Mouse (Mus musculus) midbrain, embryonic 12.5 days (tissue): ENCODE data around the gene Gfod1. TPM values are rescaled to one million over a fixed set of nuclear protein-coding genes. Genes with fewer than 3 reads are reported as not detected.
A peak's percentile ranks its signal among the peaks of the same experiment; 100 is the strongest.

ENCODE experiments used
- ATAC-seq: fragments of 200-750 bp; cut with Nextera tagmentation; 2 replicates; pipeline ENCODE4 v1.8.0; 2017; ENCODE audit warnings: low read depth, moderate TSS enrichment, moderate library complexity; ENCODE audit not compliant: low FRiP score
- H3K27ac ChIP-seq: fragments of 300-500 bp; sonication (generic); replicated peaks from 2 replicates; pipeline ENCODE4 v1.5.1; 2016; ENCODE audit warnings: mild to moderate bottlenecking
- H3K27me3 ChIP-seq: fragments of 300-500 bp; sonication (generic); 2 replicates; pipeline ENCODE4 v1.6.1; 2016; ENCODE audit warnings: mild to moderate bottlenecking
- H3K36me3 ChIP-seq: fragments of 300-500 bp; sonication (generic); 2 replicates; pipeline ENCODE4 v1.6.1; 2016
- H3K4me1 ChIP-seq: fragments of 300-500 bp; sonication (generic); 2 replicates; pipeline ENCODE4 v1.6.1; 2016
- H3K4me2 ChIP-seq: fragments of 300-500 bp; sonication (generic); replicated peaks from 2 replicates; pipeline ENCODE4 v1.6.1; 2016; ENCODE audit warnings: mild to moderate bottlenecking, moderate library complexity
- H3K4me3 ChIP-seq: fragments of 300-500 bp; sonication (generic); 2 replicates; pipeline ENCODE4 v1.5.1; 2016; ENCODE audit warnings: mild to moderate bottlenecking
- H3K9ac ChIP-seq: fragments of 300-500 bp; sonication (generic); replicated peaks from 2 replicates; pipeline ENCODE4 v1.6.1; 2016; ENCODE audit warnings: mild to moderate bottlenecking, moderate library complexity
- H3K9me3 ChIP-seq: fragments of 300-500 bp; sonication (generic); 2 replicates; pipeline ENCODE4 v1.6.1; 2016; ENCODE audit warnings: mild to moderate bottlenecking
- WGBS: fragments of 180-500 bp; shearing (Covaris S2); methylation state at CpG from one replicate; pipeline ENCODE4 v1.1.7; 2016; 5-methylcytosine and 5-hydroxymethylcytosine counted together
- polyA plus RNA-seq: library from polyadenylated mRNA; unstranded; fragments of >200 nt; fragmentation: Nextera tagmentation; extraction: Ambion mirVana; gene quantifications from 2 replicates; pipeline ENCODE4 v1.2.1, GENCODE M21; 2016

Gene Gfod1
- polyA plus RNA-seq, 1 experiment from 2014 or later, result 1.6 TPM

GRCm38 (mm10) chr13:43296140-43296805 lies 7.7 kb downstream of the Gfod1 start:
- no peaks in the 10 kb centered on the region for H3K36me3 ChIP-seq
- peaks cover 7% of the 10 kb centered on the region; the same call in 1 of the 2 replicates for H3K4me1 ChIP-seq
- H3K27ac ChIP-seq, result no peak overlapping the region
- 67% methylated on average over 7 of the region's 7 CpGs for WGBS
- H3K4me2 ChIP-seq, result no peak overlapping the region
- H3K9ac ChIP-seq, result no peak overlapping the region
- H3K9me3 ChIP-seq, result no peaks in the 10 kb centered on the region
- peaks cover 30% of the 10 kb centered on the region for H3K27me3 ChIP-seq
- no peak overlapping the region for H3K4me3 ChIP-seq
- ATAC-seq, result no peak

- WGBS, result 91% methylated on average over 7 of the region's 7 CpGs
- H3K4me2 ChIP-seq, result no peak overlapping the region
- H3K9me3 ChIP-seq, result no peaks in the 10 kb centered on the region
- no peak overlapping the region for H3K27ac ChIP-seq
- no peak overlapping the region for H3K4me3 ChIP-seq
- H3K27me3 ChIP-seq, result peaks cover 25% of the 10 kb centered on the region
- ATAC-seq, result no peak
- H3K36me3 ChIP-seq, result no peaks in the 10 kb centered on the region
- H3K4me1 ChIP-seq, result peaks cover 7% of the 10 kb centered on the region; the same call in 1 of the 2 replicates
- H3K9ac ChIP-seq, result no peak overlapping the region
Observed at GRCm38 (mm10) chr13:43295684-43296083, 8.3 kb downstream of the Gfod1 start.

DNA sequence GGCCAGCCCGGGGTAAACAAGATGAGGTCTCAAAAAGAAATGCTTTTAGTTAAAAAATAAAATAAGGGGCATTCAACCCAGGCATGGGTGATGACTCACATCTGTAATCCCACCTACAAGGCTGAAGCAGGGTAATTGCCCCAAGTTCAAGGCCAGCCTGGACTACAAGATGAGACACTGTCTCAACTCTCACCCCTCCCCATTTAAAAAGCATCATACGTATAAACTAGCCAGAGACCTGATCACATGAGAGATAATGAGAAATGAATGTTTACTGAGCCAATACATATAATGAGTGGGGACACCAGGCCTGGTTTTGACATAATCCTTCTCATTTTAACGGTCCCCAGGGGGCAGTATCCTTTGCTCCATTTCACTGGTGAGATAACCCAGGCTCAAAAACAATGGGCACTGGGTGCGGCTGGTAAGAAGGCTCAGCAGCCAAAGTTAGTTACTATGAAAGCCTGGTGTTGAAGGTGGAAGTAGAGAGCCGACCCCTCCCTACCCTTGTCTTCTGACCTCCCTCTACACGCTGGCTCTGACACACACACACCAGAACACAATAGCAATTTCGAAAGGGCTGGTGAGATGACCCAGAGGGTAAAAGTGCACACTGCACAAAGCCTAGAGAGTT lies 8.9 kb downstream of the Gfod1 start:
- no peak overlapping the region for H3K9ac ChIP-seq
- H3K36me3 ChIP-seq, result no peaks in the 10 kb centered on the region
- H3K4me2 ChIP-seq, result no peak overlapping the region
- 62% methylated on average over 7 of the region's 7 CpGs for WGBS
- no peaks in the 10 kb centered on the region for H3K9me3 ChIP-seq
- H3K27ac ChIP-seq, result no peak overlapping the region
- peaks cover 18% of the 10 kb centered on the region for H3K27me3 ChIP-seq
- peaks cover 7% of the 10 kb centered on the region; the same call in 1 of the 2 replicates for H3K4me1 ChIP-seq
- ATAC-seq, result no peak
- no peak overlapping the region for H3K4me3 ChIP-seq

DNA sequence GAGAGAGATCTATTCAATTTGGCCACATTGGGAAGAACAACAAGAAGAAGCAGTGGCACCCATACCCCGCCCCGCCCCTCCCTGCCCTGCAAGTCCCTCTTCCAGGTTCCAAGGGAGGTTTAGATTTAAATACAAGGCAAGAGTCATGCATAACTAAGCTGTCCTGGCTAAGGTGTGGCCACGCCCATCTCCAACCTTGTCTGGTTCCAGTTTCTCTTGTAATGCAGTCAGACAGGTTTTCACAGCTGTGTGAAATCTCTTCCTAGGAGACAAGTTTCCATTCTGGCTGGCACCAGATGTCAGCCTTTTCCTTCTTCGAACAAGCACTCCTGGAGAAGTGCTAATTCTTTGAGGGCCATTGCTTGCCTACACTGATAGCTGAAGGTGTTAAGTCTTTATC lies 11.1 kb downstream of the Gfod1 start:
- ATAC-seq, result no peak
- H3K4me3 ChIP-seq, result no peak overlapping the region
- WGBS, result 73% methylated on average over 4 of the region's 4 CpGs

DNA sequence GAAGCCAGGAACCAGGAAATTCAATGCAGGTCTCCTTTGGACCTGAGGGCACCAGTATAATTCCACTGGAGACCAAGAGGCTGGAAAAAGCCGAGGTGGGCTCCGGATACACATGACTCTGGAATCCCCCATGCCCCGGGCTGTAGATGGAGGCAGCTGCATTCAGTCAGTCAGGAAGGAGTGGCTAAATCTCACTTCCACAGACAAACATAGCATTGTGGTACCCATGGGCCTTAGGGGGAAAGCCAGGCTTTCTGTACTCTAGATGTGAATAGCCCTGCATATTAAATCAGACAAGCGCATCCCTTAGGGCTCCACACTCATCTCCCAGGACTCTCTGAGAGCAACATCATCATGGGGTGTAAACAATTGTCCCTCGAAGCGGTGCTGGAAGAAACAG lies 14.9 kb downstream of the Gfod1 start:
- Histone ChIP-seq H3K27me3 (no peaks in the 10 kb centered on the region), H3K27ac (peak overlapping the region; percentile 56), H3K9me3 (no peaks in the 10 kb centered on the region), H3K4me1 (peaks cover 19% of the 10 kb centered on the region), H3K4me2 (no peak overlapping the region), H3K4me3 (no peak overlapping the region), H3K36me3 (no peaks in the 10 kb centered on the region), H3K9ac (no peak overlapping the region)
- peak; percentile 71 for ATAC-seq
- WGBS, result 70% methylated on average over 6 of the region's 6 CpGs

More for the DNA sequence above, 11.1 kb downstream of the Gfod1 start:
- Histone ChIP-seq H3K36me3 (no peaks in the 10 kb centered on the region), H3K27ac (no peak overlapping the region), H3K9me3 (no peaks in the 10 kb centered on the region), H3K9ac (no peak overlapping the region), H3K27me3 (peaks cover 9% of the 10 kb centered on the region; the same call in 1 of the 2 replicates), H3K4me2 (no peak overlapping the region), H3K4me1 (peaks cover 18% of the 10 kb centered on the region)

- Histone ChIP-seq H3K9me3 (no peaks in the 10 kb centered on the region), H3K27ac (peak overlapping the region; percentile 64), H3K36me3 (no peaks in the 10 kb centered on the region), H3K4me1 (peaks cover 19% of the 10 kb centered on the region), H3K27me3 (no peaks in the 10 kb centered on the region), H3K4me3 (no peak overlapping the region), H3K9ac (no peak overlapping the region), H3K4me2 (no peak overlapping the region)
- ATAC-seq, result no peak
- WGBS, result 62% methylated on average over 4 of the region's 4 CpGs
Observed at GRCm38 (mm10) chr13:43288444-43288843, 15.5 kb downstream of the Gfod1 start.

- no peaks in the 10 kb centered on the region for H3K27me3 ChIP-seq
- no peak overlapping the region for H3K4me2 ChIP-seq
Observed at GRCm38 (mm10) chr13:43288026-43288425, 15.9 kb downstream of the Gfod1 start.

GRCm38 (mm10) chr13:43286836-43287235 lies 17.1 kb downstream of the Gfod1 start:
- 79% methylated on average over 7 of the region's 7 CpGs for WGBS
- H3K27ac ChIP-seq, result no peak overlapping the region

More at GRCm38 (mm10) chr13:43288026-43288425, 15.9 kb downstream of the Gfod1 start:
- ATAC-seq, result no peak
- Histone ChIP-seq H3K9me3 (no peaks in the 10 kb centered on the region), H3K27ac (peak overlapping the region; percentile 64), H3K4me3 (no peak overlapping the region), H3K9ac (no peak overlapping the region), H3K36me3 (no peaks in the 10 kb centered on the region), H3K4me1 (peaks cover 19% of the 10 kb centered on the region)
- WGBS, result 43% methylated on average over 5 of the region's 5 CpGs

DNA sequence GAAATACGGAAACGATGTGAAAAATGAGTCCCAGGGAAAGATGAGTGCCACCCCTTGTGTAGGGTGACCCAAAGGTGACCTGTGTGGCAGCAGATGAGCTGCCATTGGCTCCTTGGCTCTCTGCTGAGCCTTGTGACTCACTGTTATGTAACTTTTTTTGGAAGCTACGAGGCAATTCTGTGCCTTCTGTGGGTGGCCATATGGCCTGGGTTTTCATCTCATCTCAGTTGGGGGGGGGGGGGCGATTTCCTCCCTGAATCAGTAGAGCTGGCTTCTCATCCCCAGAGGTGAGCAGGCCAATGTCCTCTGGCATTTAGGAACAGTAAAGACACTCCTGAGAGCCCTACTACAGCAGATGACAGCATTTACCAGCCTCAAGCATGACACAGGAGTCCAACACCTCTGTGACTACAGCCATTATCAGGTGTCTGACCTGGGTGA lies 19.2 kb downstream of the Gfod1 start:
- H3K9me3 ChIP-seq, result no peaks in the 10 kb centered on the region
- peaks cover 18% of the 10 kb centered on the region for H3K4me1 ChIP-seq
- no peaks in the 10 kb centered on the region for H3K36me3 ChIP-seq
- no peak overlapping the region for H3K4me3 ChIP-seq
- 78% methylated on average over 4 of the region's 4 CpGs for WGBS
- no peak overlapping the region for H3K4me2 ChIP-seq
- H3K9ac ChIP-seq, result no peak overlapping the region
- H3K27me3 ChIP-seq, result no peaks in the 10 kb centered on the region
- no peak for ATAC-seq
- H3K27ac ChIP-seq, result no peak overlapping the region

More at GRCm38 (mm10) chr13:43286836-43287235, 17.1 kb downstream of the Gfod1 start:
- no peaks in the 10 kb centered on the region for H3K27me3 ChIP-seq
- no peak for ATAC-seq
- no peak overlapping the region for H3K4me3 ChIP-seq
- no peak overlapping the region for H3K9ac ChIP-seq
- peaks cover 19% of the 10 kb centered on the region for H3K4me1 ChIP-seq
- H3K4me2 ChIP-seq, result no peak overlapping the region
- H3K9me3 ChIP-seq, result no peaks in the 10 kb centered on the region
- no peaks in the 10 kb centered on the region for H3K36me3 ChIP-seq

DNA sequence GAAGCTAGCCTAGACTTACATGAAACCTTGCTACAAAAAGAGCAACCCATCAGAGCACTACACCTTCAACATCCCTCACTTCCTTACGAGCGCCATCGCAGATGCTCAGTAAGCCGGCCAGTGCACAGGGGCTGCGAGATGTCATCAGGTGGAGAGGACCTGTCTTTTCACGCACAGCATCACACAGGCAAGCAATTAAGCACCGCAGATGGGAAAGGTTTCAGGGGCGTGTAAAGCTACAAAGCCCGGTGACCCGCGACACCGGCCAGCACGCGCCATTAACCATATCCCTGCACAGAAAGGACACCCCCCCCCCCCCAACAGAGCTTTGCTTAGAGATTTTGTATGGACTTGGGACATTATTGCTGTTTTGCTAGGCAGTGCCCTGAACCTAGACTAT lies 30.1 kb downstream of the Gfod1 start:
- Histone ChIP-seq H3K27ac (no peak overlapping the region), H3K36me3 (no peaks in the 10 kb centered on the region)
- 72% methylated on average over 14 of the region's 14 CpGs for WGBS

DNA sequence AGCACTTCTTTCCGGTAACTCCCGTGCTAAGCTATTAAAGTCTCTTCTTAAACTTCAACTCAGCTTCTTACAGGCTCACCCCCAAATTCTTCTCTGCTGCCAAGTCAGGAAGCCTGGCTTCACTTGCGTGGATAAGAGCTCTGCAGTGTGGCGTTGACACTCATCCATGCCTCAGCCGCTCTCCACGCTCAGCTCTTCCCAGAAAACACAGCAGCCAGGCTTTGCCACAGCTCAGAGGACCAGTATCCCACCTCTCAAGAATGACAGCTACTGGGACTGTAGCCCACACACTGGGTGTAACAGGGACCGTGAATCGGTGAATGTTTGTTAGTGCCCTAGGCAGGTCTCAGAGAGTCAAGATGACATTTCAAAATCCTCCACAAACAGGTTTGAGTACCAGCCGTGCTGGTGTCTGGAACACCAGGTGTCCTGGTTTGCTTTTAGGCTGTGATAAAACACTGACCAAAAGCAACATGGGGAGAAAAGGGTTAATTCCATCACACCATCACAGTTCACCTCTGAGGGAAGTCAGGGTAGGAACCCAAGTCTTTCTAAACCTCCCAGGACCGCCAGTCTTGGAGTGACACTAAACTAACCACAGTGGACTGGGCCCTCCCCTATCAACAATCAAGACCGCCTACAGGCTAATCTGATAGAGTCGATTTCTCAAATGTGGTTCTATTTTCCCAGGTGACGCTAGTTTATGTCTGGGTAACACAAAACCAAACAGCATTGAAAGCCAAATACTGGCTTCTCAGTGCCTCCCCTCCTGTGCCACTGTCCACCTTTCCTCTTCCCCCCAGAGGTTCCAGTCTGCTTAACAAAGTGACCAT lies 31.5 kb downstream of the Gfod1 start:
- Histone ChIP-seq H3K9me3 (no peaks in the 10 kb centered on the region), H3K27me3 (peaks cover 60% of the 10 kb centered on the region), H3K4me3 (no peak overlapping the region), H3K36me3 (no peaks in the 10 kb centered on the region), H3K4me2 (no peak overlapping the region), H3K27ac (no peak overlapping the region), H3K4me1 (peaks cover 28% of the 10 kb centered on the region), H3K9ac (no peak overlapping the region)
- no peak for ATAC-seq
- 86% methylated on average over 13 of the region's 13 CpGs for WGBS

More for the DNA sequence above, 30.1 kb downstream of the Gfod1 start:
- H3K9ac ChIP-seq, result no peak overlapping the region
- H3K9me3 ChIP-seq, result no peaks in the 10 kb centered on the region
- peaks cover 48% of the 10 kb centered on the region for H3K27me3 ChIP-seq
- no peak for ATAC-seq
- H3K4me3 ChIP-seq, result no peak overlapping the region
- peaks cover 21% of the 10 kb centered on the region for H3K4me1 ChIP-seq
- no peak overlapping the region for H3K4me2 ChIP-seq

GRCm38 (mm10) chr13:43271481-43271880 lies 32.5 kb downstream of the Gfod1 start:
- H3K9me3 ChIP-seq, result no peaks in the 10 kb centered on the region
- no peak for ATAC-seq
- peaks cover 28% of the 10 kb centered on the region for H3K4me1 ChIP-seq
- H3K36me3 ChIP-seq, result no peaks in the 10 kb centered on the region
- no peak overlapping the region for H3K27ac ChIP-seq
- H3K27me3 ChIP-seq, result peaks cover 65% of the 10 kb centered on the region
- no peak overlapping the region for H3K4me2 ChIP-seq
- H3K9ac ChIP-seq, result no peak overlapping the region
- 83% methylated on average over 9 of the region's 9 CpGs for WGBS
- no peak overlapping the region for H3K4me3 ChIP-seq
